Mouse (Mus musculus) small intestine, adult 2 months (tissue): ENCODE measurements at regions not wholly inside any gene's neighbourhood (a gene's known extent, or its start where the extent isn't known, plus 50 kb on each side); places are given as distances from the start of the nearest gene placed in this dataset.

Experiments used
- CTCF ChIP-seq: fragments of 200-500 bp; IDR thresholded peaks from 2 replicates; pipeline ENCODE4 v1.5.1; 2012; ENCODE audit warnings: low read depth, mild to moderate bottlenecking, control low read depth, inconsistent platforms, low read length, moderate library complexity, mixed read lengths; ENCODE audit not compliant: insufficient replicate concordance, insufficient read length; ENCODE audit errors: extremely low read depth
- POLR2A ChIP-seq: fragments of 200-500 bp; IDR thresholded peaks from 2 replicates; pipeline ENCODE4 v1.6.1; 2012; ENCODE audit warnings: low read depth, mild to moderate bottlenecking, control low read depth, inconsistent platforms, low read length, moderate library complexity

- TF ChIP-seq CTCF: no peak
- TF ChIP-seq POLR2A: no peak
These were observed 202.8 kb upstream of the Ptger4 start for GRCm38 (mm10) chr15:5446756-5447314.
